Mouse (Mus musculus) olfactory bulb, adult 2 months (tissue): ENCODE measurements around the gene Kctd15.

Experiments
- CTCF ChIP-seq: fragments of 200-500 bp; IDR thresholded peaks from 2 replicates; pipeline ENCODE4 v1.5.1; 2012; ENCODE audit warnings: low read depth, mild to moderate bottlenecking, low read length, moderate library complexity; ENCODE audit not compliant: insufficient read depth
- POLR2A ChIP-seq: fragments of 200-500 bp; IDR thresholded peaks from 2 replicates; pipeline ENCODE4 v1.6.1; 2012; ENCODE audit warnings: mild to moderate bottlenecking, low read depth, low read length, moderate library complexity; ENCODE audit not compliant: insufficient read depth

GRCm38 (mm10) chr7:34685176-34685575 is 28.6 kb upstream of the Kctd15 start:
- TF ChIP-seq CTCF, result no peak
- TF ChIP-seq POLR2A, result no peak
